Mouse (Mus musculus) CD4-positive, CD25-positive, alpha-beta regulatory T cell (primary cell): ENCODE measurements around the gene Snu13. TPM values are rescaled to one million over a fixed set of nuclear protein-coding genes. Genes with fewer than 3 reads are reported as not detected.

Experiments
- polyA plus RNA-seq: library from polyadenylated mRNA; unstranded; fragments of 100-300 nt; shearing (Covaris generic); gene quantifications from one replicate; pipeline ENCODE4 v1.2.1, GENCODE M21; 2017

Snu13 gene
- 164 TPM for polyA plus RNA-seq

GRCm38 (mm10) chr15:82047080-82047883, at the start of gene Snu13:
TSS of gene Snu13 (minus strand) at chr15:82047598.

DNA sequence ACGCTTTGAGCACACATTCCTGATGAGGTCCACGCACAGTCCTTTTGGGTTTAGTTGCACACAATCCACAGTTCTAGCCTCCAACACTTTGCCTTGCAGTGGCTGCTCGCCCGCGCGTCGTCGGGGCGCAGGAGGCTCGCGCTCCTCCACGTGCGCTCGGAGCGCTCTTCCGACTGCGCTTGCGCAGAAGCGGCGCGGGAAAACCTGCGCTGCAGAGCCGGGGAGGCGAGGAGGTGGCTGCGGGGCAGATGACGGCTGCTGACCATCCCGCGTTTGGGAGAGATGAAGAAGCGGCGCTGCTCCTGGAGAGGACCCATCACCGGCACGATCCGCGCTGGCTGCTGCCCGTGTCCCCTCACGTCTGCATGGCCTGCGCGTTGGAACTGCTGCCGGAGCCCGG, 22.5 kb upstream of the Snu13 start, which contains the start of gene Mei1:
Gene Mei1, plus strand, starts transcription at position 99 of the 400 bp plus-strand sequence.

GRCm38 (mm10) chr15:82058719-82059201, 11.4 kb upstream of the Snu13 start, which contains the start of gene 4930407I10Rik:
TSS of gene 4930407I10Rik (plus strand) at chr15:82059151.

DNA sequence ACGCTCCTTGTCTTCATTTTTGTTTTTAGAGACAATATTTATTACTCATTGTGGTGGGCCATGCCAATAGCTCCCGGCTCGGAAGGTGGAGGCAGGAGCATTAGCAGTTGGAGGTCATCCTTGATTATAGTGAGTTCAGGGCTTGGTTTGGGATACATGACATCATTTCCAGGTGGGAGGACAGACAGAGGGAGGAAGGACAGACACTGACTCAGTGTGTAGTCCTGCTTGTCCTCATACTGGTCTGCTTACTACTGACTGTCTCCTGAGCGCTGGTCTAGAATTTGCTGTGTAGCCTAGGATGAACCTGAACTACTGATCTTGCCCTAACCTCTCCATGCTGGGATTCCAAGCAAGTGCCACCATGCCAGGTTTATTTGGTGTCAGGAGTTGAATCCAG, 13.6 kb downstream of the Snu13 start, which contains the start of gene Desi1:
Gene Desi1, minus strand, starts transcription at position 101 of the 400 bp plus-strand sequence.

Other genes with a start within 250 kb of the Snu13 start
- 30.7 TPM for gene Tef, start 245.2 kb downstream of the Snu13 start, polyA plus RNA-seq
- 65.7 TPM for gene Tob2, start 188.8 kb downstream of the Snu13 start, polyA plus RNA-seq
- gene Phf5a, start 175.7 kb downstream of the Snu13 start, polyA plus RNA-seq: 90.6 TPM
- gene Aco2, start 175.3 kb downstream of the Snu13 start, polyA plus RNA-seq: 140 TPM
- 51.3 TPM for gene Polr3h, start 121.4 kb downstream of the Snu13 start, polyA plus RNA-seq
- gene Csdc2, start 110.8 kb downstream of the Snu13 start, polyA plus RNA-seq: not detected
- 9.4 TPM for gene Pmm1, start 86.7 kb downstream of the Snu13 start, polyA plus RNA-seq
- not detected for gene 1700029P11Rik, start 67.1 kb downstream of the Snu13 start, polyA plus RNA-seq
- 76.9 TPM for gene Xrcc6, start 59.8 kb downstream of the Snu13 start, polyA plus RNA-seq
- gene Desi1, start 13.7 kb downstream of the Snu13 start, polyA plus RNA-seq: 33.7 TPM
- not detected for gene 4930407I10Rik, start 11.6 kb upstream of the Snu13 start, polyA plus RNA-seq
- gene Mei1, start 22.4 kb upstream of the Snu13 start, polyA plus RNA-seq: 0.04 TPM
- gene Ccdc134, start 80.3 kb upstream of the Snu13 start, polyA plus RNA-seq: 27.4 TPM
- 142 TPM for gene Srebf2, start 99.6 kb upstream of the Snu13 start, polyA plus RNA-seq
- gene Shisa8, start 165.2 kb upstream of the Snu13 start, polyA plus RNA-seq: 0.29 TPM
- 2.5 TPM for gene Tnfrsf13c, start 176.8 kb upstream of the Snu13 start, polyA plus RNA-seq
- 5.0 TPM for gene Cenpm, start 197.2 kb upstream of the Snu13 start, polyA plus RNA-seq
- gene 1500009C09Rik, start 204.8 kb upstream of the Snu13 start, polyA plus RNA-seq: not detected
- gene Sept3, start 227.3 kb upstream of the Snu13 start, polyA plus RNA-seq: 0.31 TPM